Mouse (Mus musculus) myocyte (in vitro differentiated cells): Measurements from ENCODE around the gene Cdca8. TPM values are rescaled to one million over a fixed set of nuclear protein-coding genes. Genes with fewer than 3 reads are reported as not detected.

Experiments used
- H3K27me3 ChIP-seq: one replicate; pipeline ENCODE4 v1.6.1; 2011; ENCODE audit not compliant: control insufficient read depth, insufficient read depth, insufficient read length
- H3K36me3 ChIP-seq: one replicate; pipeline ENCODE4 v1.6.1; 2011; ENCODE audit not compliant: control insufficient read depth, insufficient read depth
- H3K4me2 ChIP-seq: one replicate; pipeline ENCODE4 v1.6.1; 2011; ENCODE audit warnings: low read depth, control low read depth
- H3K4me3 ChIP-seq: one replicate; pipeline ENCODE4 v1.5.1; 2011; ENCODE audit warnings: mild to moderate bottlenecking, control low read depth, moderate library complexity
- H3K79me2 ChIP-seq: one replicate; pipeline ENCODE4 v1.6.1; 2011; ENCODE audit not compliant: control insufficient read depth, insufficient read depth
- H3ac ChIP-seq: one replicate; pipeline ENCODE4 v1.6.1; 2011; ENCODE audit not compliant: control insufficient read depth, insufficient read length
- CEBPB ChIP-seq: IDR thresholded peaks from 2 replicates; pipeline ENCODE4 v1.6.1; 2011; ENCODE audit warnings: mild to moderate bottlenecking, moderate library complexity; ENCODE audit not compliant: poor library complexity, insufficient read depth, severe bottlenecking
- E2F4 ChIP-seq: IDR thresholded peaks from one replicate; pipeline ENCODE4 v1.6.1; 2011; ENCODE audit warnings: mild to moderate bottlenecking, control low read depth, moderate library complexity; ENCODE audit not compliant: insufficient read depth
- MAX ChIP-seq: IDR thresholded peaks from one replicate; pipeline ENCODE4 v1.6.1; 2011; ENCODE audit warnings: low read depth, mild to moderate bottlenecking, control low read depth
- MYOD1 ChIP-seq, 3 experiments: IDR thresholded peaks; one replicate each; pipeline ENCODE4 v1.6.1; 2011; ENCODE audit warnings: control low read depth in 2 of 3, low read depth in 2 of 3, mild to moderate bottlenecking in 2 of 3, moderate library complexity in 1 of 3; ENCODE audit not compliant: insufficient read length in 2 of 3, control insufficient read depth in 1 of 3
- MYOG ChIP-seq, 3 experiments: IDR thresholded peaks; one replicate each; pipeline ENCODE4 v1.6.1; 2011; ENCODE audit warnings: control low read depth in 2 of 3, low read depth in 2 of 3, mild to moderate bottlenecking in 2 of 3; ENCODE audit not compliant: insufficient read length in 2 of 3, control insufficient read depth in 1 of 3, insufficient read depth in 1 of 3
- POLR2A ChIP-seq: IDR thresholded peaks from one replicate; pipeline ENCODE4 v1.6.1; 2011; ENCODE audit warnings: low read depth, mild to moderate bottlenecking, control low read depth, moderate library complexity; ENCODE audit not compliant: insufficient read length
- POLR2AphosphoS2 ChIP-seq: IDR thresholded peaks from one replicate; pipeline ENCODE4 v1.6.1; 2011; ENCODE audit warnings: low read depth, control low read depth; ENCODE audit not compliant: insufficient read length
- REST ChIP-seq: IDR thresholded peaks from one replicate; pipeline ENCODE4 v1.6.1; 2011; ENCODE audit warnings: mild to moderate bottlenecking, control low read depth, moderate library complexity; ENCODE audit not compliant: insufficient read depth, insufficient read length
- SRF ChIP-seq: IDR thresholded peaks from one replicate; pipeline ENCODE4 v1.6.1; 2011; ENCODE audit warnings: low read depth; ENCODE audit not compliant: control insufficient read depth, insufficient read length
- TCF12 ChIP-seq: IDR thresholded peaks from one replicate; pipeline ENCODE4 v1.6.1; 2011; ENCODE audit warnings: mild to moderate bottlenecking, control low read depth; ENCODE audit not compliant: poor library complexity, insufficient read depth, severe bottlenecking
- TCF3 ChIP-seq: IDR thresholded peaks from one replicate; pipeline ENCODE4 v1.6.1; 2011; ENCODE audit warnings: low read depth, control low read depth; ENCODE audit not compliant: insufficient read length
- USF1 ChIP-seq: IDR thresholded peaks from one replicate; pipeline ENCODE4 v1.6.1; 2011; ENCODE audit warnings: low read depth, mild to moderate bottlenecking, control low read depth, moderate library complexity
- polyA plus RNA-seq: library from polyadenylated mRNA; unstranded; fragments of >200 nt; fragmentation: generic; extraction: Trizol; gene quantifications from one replicate; pipeline ENCODE4 v1.2.1, GENCODE M21; 2012; ENCODE audit warnings: missing spikeins

Gene Cdca8
- polyA plus RNA-seq, 1 experiment, result 45.9 TPM

DNA sequence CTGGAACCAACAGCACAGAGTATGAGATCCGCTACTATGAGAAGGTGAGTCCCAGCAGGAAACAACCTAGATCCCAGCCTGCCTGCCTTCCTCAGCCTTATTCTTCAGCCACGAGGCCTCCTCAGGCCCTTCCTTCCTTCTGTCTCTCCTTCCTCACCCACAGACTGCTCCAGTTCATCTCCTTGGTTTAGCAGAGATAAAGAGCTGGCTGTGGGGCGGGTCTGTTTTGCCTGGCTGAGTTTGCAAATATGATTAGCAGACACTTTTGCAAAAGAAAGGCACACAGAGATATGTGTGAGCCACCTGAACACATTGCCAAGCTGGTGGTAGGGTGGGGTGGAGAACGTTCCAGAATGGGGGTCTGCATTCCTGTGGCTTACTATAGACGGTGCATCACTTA is 39.2 kb downstream of the Cdca8 start:
- H3K27me3 ChIP-seq, result peaks cover 41% of the 10 kb centered on the region
- no peak overlapping the region for H3K4me3 ChIP-seq
- H3K36me3 ChIP-seq, result no peaks in the 10 kb centered on the region
- TF ChIP-seq CEBPB (no peak), TCF12 (no peak), POLR2A (no peak), E2F4 (no peak), POLR2AphosphoS2 (no peak)
- no peaks in the 10 kb centered on the region for H3K79me2 ChIP-seq
- no peak overlapping the region for H3ac ChIP-seq
- no peak overlapping the region for H3K4me2 ChIP-seq

GRCm38 (mm10) chr4:124898428-124898827 is 40.7 kb downstream of the Cdca8 start:
- Histone ChIP-seq H3K4me2 (no peak overlapping the region), H3K79me2 (no peaks in the 10 kb centered on the region), H3ac (no peak overlapping the region), H3K4me3 (no peak overlapping the region), H3K27me3 (peaks cover 47% of the 10 kb centered on the region), H3K36me3 (no peaks in the 10 kb centered on the region)
- TF ChIP-seq POLR2A (no peak), USF1 (no peak), TCF12 (no peak), MAX (no peak), MYOG (IDR thresholded peaks at IDR 0.05; ENCODE audit: control insufficient read depth in 1 of 3, insufficient read depth in 1 of 3, insufficient read length in 2 of 3, low read depth in 2 of 3) (no peak), POLR2AphosphoS2 (no peak), CEBPB (no peak), REST (no peak), E2F4 (no peak), MYOD1 (IDR thresholded peaks at IDR 0.05; ENCODE audit: control insufficient read depth in 1 of 3, insufficient read length in 2 of 3, low read depth in 2 of 3) (no peak), TCF3 (no peak), SRF (no peak)

GRCm38 (mm10) chr4:124894508-124895428 is 44.3 kb downstream of the Cdca8 start:
- Histone ChIP-seq H3K4me3 (no peak overlapping the region), H3K4me2 (no peak overlapping the region), H3K79me2 (no peaks in the 10 kb centered on the region), H3K27me3 (peaks cover 52% of the 10 kb centered on the region), H3K36me3 (no peaks in the 10 kb centered on the region), H3ac (no peak overlapping the region)
- TF ChIP-seq MYOG (IDR thresholded peaks at IDR 0.05; ENCODE audit: control insufficient read depth in 1 of 3, insufficient read depth in 1 of 3, insufficient read length in 2 of 3, low read depth in 2 of 3) (peak in 1 of 3 experiments; percentile 1), USF1 (no peak)

DNA sequence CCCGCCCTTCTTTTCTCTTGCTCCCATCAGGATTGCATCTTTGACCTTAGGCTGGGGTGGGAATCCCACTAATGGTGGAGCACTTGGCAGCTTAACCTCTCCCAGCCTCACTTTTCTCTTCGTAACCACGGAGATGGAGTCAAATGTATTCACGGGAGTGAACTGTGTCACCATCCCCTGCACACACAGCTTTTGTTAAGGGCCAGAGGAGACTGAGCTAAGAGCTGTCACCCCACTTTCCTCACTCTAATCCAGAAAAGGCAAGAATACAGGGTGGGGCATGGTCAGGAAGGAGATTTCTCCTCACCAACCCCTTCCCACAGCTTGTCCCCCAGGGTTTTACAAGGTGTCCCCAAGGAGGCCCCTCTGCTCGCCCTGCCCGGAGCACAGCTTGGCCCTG is 45.3 kb downstream of the Cdca8 start:
- Histone ChIP-seq H3K27me3 (peaks cover 51% of the 10 kb centered on the region), H3K4me2 (no peak overlapping the region), H3K4me3 (no peak overlapping the region), H3K36me3 (no peaks in the 10 kb centered on the region), H3ac (no peak overlapping the region), H3K79me2 (no peaks in the 10 kb centered on the region)
- TF ChIP-seq TCF12 (no peak), POLR2A (no peak), MYOD1 (IDR thresholded peaks at IDR 0.05; ENCODE audit: control insufficient read depth in 1 of 3, insufficient read length in 2 of 3, low read depth in 2 of 3) (no peak), CEBPB (no peak), SRF (no peak), MYOG (IDR thresholded peaks at IDR 0.05; ENCODE audit: control insufficient read depth in 1 of 3, insufficient read depth in 1 of 3, insufficient read length in 2 of 3, low read depth in 2 of 3) (no peak), REST (no peak), MAX (no peak), E2F4 (no peak), POLR2AphosphoS2 (no peak), USF1 (no peak), TCF3 (no peak)

DNA sequence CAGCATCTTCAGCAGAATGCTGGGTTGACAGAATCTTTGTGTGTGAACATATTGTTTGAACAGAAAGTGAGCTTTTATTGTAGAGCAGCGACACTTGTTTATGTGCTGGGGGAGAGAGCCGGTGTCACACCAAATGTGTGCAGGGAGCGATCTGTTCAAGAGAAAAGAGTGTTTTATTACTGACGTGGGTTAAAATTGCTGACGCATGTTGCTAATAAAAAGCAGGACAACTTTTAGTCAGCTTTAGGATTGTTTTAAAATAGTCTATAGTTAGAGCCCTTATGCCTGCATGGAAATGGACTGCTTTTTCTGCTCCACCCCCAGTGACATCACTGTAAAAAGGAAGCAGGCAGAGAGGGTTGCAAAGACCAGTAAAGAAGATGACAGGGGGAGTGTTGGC is 48.3 kb downstream of the Cdca8 start:
- Histone ChIP-seq H3K79me2 (no peaks in the 10 kb centered on the region), H3ac (no peak overlapping the region), H3K36me3 (no peaks in the 10 kb centered on the region), H3K27me3 (peaks cover 66% of the 10 kb centered on the region), H3K4me2 (no peak overlapping the region), H3K4me3 (no peak overlapping the region)
- TF ChIP-seq CEBPB (no peak), TCF12 (no peak), MYOD1 (IDR thresholded peaks at IDR 0.05; ENCODE audit: control insufficient read depth in 1 of 3, insufficient read length in 2 of 3, low read depth in 2 of 3) (no peak), USF1 (no peak), E2F4 (no peak), MAX (no peak), POLR2A (no peak), MYOG (IDR thresholded peaks at IDR 0.05; ENCODE audit: control insufficient read depth in 1 of 3, insufficient read depth in 1 of 3, insufficient read length in 2 of 3, low read depth in 2 of 3) (no peak), TCF3 (no peak), POLR2AphosphoS2 (no peak), SRF (no peak), REST (no peak)
